Mouse (Mus musculus): ENCODE measurements around the gene Oxld1. TPM values are rescaled to one million over a fixed set of nuclear protein-coding genes. Genes with fewer than 3 reads are reported as not detected.

Gene Oxld1
- polyA plus RNA-seq, 1 experiment from 2014 or later: 12.0 TPM

DNA sequence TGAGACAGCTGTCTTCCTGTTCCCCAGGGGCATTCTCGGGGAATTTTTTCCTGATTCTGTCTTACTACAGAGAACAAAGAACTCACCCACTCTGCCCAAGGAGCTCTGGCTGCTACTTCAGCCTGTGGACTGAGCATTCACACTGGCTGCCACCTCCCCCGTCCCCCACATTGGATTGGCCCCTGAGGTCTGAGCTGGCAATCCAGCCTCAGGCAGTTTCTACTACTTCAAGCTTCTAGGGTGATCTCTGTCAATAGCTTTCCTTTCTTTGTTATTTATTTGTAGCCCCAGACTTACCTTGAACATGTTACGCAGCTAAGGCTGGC is 35.0 kb upstream of the Oxld1 start:
- peak overlapping the region; percentile 42 for H3K27ac ChIP-seq (replicated peaks)
- H3K4me1 ChIP-seq: peaks cover 31% of the 10 kb centered on the region
- H3K9me3 ChIP-seq: no peaks in the 10 kb centered on the region
- H3K27me3 ChIP-seq: no peaks in the 10 kb centered on the region
- 18% methylated on average over 3 of the region's 3 CpGs for WGBS
- no peak for ATAC-seq (replicated peaks)
- peak overlapping the region; percentile 78 for H3K9ac ChIP-seq (replicated peaks)
- H3K36me3 ChIP-seq: peaks cover 28% of the 10 kb centered on the region
- H3K4me3 ChIP-seq: peak overlapping the region; percentile 80
- H3K4me2 ChIP-seq (replicated peaks): peak overlapping the region; percentile 97

DNA sequence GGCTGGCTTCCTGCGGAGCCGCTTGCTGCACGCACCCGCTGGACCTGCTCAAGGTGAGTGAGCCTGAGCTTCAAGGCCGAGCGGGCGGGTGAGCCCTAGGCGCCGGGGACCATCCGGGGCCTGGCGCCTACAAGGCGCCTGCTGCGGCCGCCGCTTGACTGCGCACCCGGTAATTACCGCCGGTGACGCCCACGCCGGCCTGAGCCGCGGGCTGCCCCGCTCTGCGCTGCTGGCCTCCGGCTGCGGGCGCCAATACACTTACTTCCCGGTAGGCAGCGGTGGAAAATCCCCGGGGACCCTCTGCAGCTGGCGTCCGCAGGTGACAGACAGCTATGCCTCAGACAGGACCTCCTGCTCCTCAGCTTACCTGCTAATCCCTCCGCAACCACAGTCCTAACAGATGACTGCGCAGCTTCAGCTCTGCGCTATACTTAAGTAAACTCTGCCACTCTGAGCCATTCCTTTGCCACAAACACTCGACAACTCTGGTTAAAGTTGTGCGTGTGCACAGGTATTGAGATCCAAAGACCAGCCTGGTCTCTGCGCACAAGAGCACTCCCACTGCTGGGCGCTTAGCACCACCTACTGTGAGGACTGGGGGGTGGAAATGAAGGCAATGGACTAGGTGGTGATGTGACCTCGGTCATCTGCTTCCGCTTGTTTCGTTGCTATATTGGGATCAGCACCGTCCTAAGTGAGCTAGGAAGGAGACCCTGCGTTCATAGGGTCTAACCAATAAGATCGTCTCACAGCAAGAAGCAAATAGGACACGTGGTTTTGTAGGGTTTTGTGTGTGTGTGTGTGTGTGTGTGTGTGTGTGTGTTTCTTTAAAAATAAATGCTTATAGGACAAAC is 34.4 kb upstream of the Oxld1 start:
- ATAC-seq (replicated peaks): peak; percentile 64
- H3K4me1 ChIP-seq: peaks cover 31% of the 10 kb centered on the region
- H3K4me2 ChIP-seq (replicated peaks): peak overlapping the region; percentile 97
- peak overlapping the region; percentile 80 for H3K4me3 ChIP-seq
- peak overlapping the region; percentile 78 for H3K9ac ChIP-seq (replicated peaks)
- no peaks in the 10 kb centered on the region for H3K9me3 ChIP-seq
- under 1% methylated on average over 48 of the region's 48 CpGs for WGBS
- peak overlapping the region; percentile 76 for H3K27ac ChIP-seq (replicated peaks)
- H3K36me3 ChIP-seq: peaks cover 34% of the 10 kb centered on the region
- no peaks in the 10 kb centered on the region for H3K27me3 ChIP-seq

DNA sequence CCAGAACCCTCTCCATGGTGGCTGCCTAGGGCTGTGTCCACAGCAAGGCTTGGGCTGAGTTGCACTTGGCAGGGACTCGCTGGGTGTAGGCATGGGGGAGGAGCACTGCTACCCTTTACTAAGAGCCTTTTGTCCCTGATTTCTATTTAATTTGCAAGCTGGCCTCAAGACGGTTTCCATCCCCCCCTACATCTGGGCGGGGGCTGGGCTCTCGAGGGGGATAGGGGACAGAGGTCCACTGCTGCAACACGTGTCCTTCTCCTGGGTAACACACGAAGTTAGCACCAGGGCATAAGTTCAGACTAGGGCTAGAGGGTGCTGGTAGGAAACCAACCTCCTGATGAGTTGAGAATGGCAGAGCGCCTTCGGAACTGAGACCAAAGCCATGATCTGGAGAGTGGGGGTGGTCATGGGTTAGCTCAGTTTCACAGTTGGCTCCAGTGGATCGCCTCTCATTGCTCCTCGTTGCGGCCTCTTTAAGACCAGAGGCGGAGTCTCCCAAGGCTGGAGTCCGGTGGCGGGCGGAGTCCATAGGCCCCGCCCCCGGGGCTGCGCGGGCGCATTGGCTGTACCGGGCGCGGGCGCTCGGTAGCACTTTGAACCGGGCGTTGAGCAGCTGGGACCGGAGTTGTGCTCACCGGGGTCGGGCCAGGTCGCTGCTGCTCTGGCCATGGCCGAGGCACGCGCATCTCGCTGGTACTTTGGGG is 33.6 kb upstream of the Oxld1 start, which contains the start of gene Slc25a10:
Gene Slc25a10, plus strand, starts transcription at position 524 of the 707 bp plus-strand sequence.
- H3K36me3 ChIP-seq: peaks cover 36% of the 10 kb centered on the region

DNA sequence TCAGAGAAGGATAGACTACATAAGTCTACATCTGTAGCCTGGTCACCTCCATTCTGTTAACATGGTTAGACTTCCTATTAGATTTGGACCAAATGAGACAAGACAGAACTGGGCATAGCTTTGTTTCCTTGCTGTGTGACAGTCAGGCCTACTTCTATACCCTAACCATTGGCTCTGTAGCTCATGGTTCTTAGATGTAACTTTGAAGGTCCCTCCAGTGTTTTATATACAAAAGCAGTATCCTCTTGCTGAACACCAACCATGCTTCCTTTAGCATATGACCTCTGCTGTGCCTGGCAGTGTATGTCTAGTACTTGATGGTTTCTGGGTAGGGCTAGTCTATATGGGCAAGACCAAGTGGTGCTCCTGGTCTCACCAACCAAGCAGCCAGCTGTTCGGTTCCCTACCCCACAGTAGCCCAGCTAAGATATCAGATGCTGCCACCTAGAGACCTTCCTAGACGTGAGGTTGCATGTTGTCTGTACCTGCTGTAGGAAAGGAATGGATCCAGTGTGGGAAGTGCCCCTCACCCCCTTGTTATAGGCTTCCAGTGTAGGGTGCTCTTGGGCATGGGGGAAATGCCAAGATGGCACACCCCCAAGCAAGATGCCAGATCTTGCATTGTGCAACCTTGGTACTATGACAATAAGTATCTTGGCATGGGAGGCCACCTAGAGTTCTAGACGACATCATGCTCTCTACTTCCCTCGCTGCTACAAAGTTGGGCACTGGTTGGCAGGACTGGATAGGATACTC is 32.6 kb upstream of the Oxld1 start:
- Histone ChIP-seq H3K9ac (replicated peaks) (peak overlapping the region; percentile 78; the same call in 1 of the 2 replicates), H3K36me3 (peaks cover 30% of the 10 kb centered on the region), H3K4me1 (peaks cover 37% of the 10 kb centered on the region), H3K9me3 (no peaks in the 10 kb centered on the region), H3K27ac (replicated peaks) (0 out of 2 replicates have a peak overlapping the region, but pooled peaks have one; percentile 76), H3K4me3 (no peak overlapping the region), H3K27me3 (no peaks in the 10 kb centered on the region), H3K4me2 (replicated peaks) (peak overlapping the region; percentile 97)
- ATAC-seq (replicated peaks): no peak
- 34% methylated on average over 4 of the region's 4 CpGs for WGBS

More for the DNA sequence above, 33.6 kb upstream of the Oxld1 start, which contains the start of gene Slc25a10:
- peak; percentile 87 for ATAC-seq (replicated peaks)
- Histone ChIP-seq H3K27me3 (no peaks in the 10 kb centered on the region), H3K9ac (replicated peaks) (peak within 1 kb of the TSS; percentile 78), H3K9me3 (no peaks in the 10 kb centered on the region), H3K27ac (replicated peaks) (peak within 1 kb of the TSS; percentile 76), H3K4me3 (peak within 1 kb of the TSS; percentile 80), H3K4me2 (replicated peaks) (peak within 1 kb of the TSS; percentile 97), H3K4me1 (peaks cover 31% of the 10 kb centered on the region)
- under 1% methylated on average over 35 of the region's 35 CpGs for WGBS

DNA sequence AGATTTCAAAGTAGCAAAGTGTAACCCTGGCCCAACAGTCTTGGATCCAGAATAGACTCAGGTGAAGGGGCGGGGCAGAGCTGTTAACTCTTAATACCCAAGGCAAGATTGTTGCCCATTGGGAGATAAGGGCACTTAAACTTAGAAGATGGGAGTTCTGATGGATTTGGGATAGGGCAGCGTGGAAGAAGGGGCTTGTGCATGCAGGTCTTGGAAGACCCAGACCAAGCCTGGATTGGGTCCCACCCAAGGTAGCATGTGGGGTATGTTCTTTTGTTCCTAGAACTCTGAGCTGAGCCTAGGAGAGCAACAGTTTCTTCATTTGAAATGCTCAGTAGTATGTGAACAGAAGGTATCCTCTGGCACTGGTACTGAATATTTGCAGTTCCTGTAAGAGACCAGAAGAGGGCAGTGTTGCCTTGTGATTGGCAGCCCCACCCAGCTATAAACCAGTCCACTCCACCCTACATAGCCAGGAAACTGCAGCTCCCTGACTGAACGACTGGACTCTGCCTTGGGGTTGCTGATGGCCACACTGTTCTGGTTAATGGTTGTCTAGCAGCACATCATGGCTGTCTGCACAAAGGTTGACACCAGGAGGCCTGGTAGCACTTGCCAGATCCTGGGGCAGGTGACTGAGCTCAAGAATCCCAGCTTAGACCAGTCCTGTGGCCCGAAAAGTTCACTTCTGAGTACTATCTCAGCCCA is 31.3 kb upstream of the Oxld1 start:
- no peaks in the 10 kb centered on the region for H3K9me3 ChIP-seq
- H3K4me1 ChIP-seq: peaks cover 43% of the 10 kb centered on the region
- H3K4me3 ChIP-seq: no peak overlapping the region
- peaks cover 24% of the 10 kb centered on the region for H3K36me3 ChIP-seq
- H3K27ac ChIP-seq (replicated peaks): peak overlapping the region; percentile 41
- ATAC-seq (replicated peaks): 0 out of 2 replicates have a peak, but pooled peaks have one; percentile 6
- WGBS: 57% methylated on average over 4 of the region's 4 CpGs
- H3K27me3 ChIP-seq: no peaks in the 10 kb centered on the region
- H3K4me2 ChIP-seq (replicated peaks): no peak overlapping the region
- no peak overlapping the region for H3K9ac ChIP-seq (replicated peaks)

DNA sequence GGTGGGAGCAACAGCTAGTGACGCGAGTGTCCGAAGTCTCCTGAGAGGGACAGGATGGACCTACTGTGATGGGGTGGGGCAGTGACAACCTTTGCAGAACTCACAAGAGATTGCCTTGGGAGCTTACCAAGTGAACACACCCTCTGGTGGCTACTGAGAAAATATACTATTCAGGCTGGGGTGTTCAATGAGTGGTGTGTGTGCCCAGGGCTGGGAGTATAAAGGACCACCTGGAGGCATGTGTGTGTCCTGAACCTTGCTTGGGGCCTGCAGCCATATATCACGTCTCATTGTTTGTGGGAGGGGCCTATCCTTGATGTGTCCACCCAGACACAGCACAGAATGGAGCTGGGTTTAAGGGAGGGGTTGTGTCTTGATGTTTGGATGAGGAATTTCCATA is 30.6 kb upstream of the Oxld1 start:
- H3K4me2 ChIP-seq (replicated peaks): no peak overlapping the region
- H3K27ac ChIP-seq (replicated peaks): no peak overlapping the region
- H3K9ac ChIP-seq (replicated peaks): no peak overlapping the region
- H3K36me3 ChIP-seq: peaks cover 24% of the 10 kb centered on the region
- H3K9me3 ChIP-seq: no peaks in the 10 kb centered on the region
- no peak for ATAC-seq (replicated peaks)
- no peaks in the 10 kb centered on the region for H3K27me3 ChIP-seq
- 80% methylated on average over 4 of the region's 4 CpGs for WGBS
- H3K4me1 ChIP-seq: peaks cover 46% of the 10 kb centered on the region
- H3K4me3 ChIP-seq: no peak overlapping the region

DNA sequence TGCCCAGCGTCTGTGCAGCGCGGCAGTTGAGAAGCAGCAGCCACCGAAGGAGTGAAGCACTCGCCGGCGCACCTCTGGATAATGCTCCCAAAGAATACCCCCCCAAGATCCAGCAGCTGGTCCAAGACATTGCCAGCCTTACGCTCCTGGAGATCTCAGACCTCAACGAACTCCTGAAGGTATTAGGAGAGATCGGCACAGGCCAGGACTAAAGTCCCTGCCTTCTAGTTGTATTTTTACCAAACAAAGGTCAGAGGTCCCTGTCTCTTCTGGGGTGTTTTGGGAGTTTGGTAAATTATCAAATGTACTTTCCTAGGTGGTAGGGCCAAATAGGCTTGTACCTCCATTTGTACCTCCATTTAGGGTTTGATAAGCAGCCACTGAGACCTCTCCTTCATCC is 27.4 kb upstream of the Oxld1 start:
- Histone ChIP-seq H3K9me3 (no peaks in the 10 kb centered on the region), H3K4me3 (peak overlapping the region; percentile 96), H3K27ac (replicated peaks) (no peak overlapping the region; the same call in 1 of the 2 replicates), H3K36me3 (peaks cover 49% of the 10 kb centered on the region), H3K4me1 (peaks cover 20% of the 10 kb centered on the region), H3K9ac (replicated peaks) (peak overlapping the region; percentile 90), H3K4me2 (replicated peaks) (peak overlapping the region; percentile 88), H3K27me3 (no peaks in the 10 kb centered on the region)
- 10% methylated on average over 10 of the region's 10 CpGs for WGBS
- no peak for ATAC-seq (replicated peaks)

DNA sequence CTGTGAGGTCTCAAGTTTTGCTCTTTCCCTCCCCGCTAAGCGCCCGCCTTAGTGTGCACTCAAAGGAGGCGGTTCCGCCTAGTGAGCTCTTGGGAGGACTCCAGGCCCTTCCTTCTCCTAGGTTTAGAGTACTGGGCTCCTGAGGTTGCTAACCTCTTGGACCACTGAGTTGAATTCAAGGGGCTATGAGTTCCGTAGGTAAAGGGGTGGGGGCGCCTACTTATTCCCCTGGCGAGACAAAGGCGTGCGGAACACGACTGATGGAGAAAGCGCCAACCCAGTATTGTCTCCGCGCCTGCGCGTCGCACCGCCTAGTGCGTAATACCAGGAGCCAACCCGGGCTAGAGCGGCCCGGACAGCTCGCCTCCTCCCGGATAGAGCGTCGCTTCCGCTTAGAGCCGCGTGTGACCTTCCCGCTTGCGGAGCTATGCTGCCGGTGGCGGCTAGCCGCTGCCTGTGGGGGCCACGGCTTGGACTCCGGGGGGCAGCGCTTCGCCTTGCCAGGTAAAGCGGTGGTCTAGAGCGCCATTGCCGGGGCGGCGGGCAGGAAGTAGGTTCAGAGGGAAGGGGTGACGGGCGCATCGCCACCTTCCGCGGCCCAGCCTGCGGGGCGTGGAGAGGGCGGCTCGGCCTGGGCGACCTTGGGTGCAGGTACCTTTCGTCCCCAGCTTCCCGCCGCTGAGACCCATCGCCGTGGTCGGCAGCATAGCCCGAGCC is 26.6 kb upstream of the Oxld1 start, which contains the start of gene Mrpl12:
Gene Mrpl12, plus strand, starts transcription at position 349 of the 717 bp plus-strand sequence.
- peaks cover 57% of the 10 kb centered on the region for H3K36me3 ChIP-seq
- H3K27me3 ChIP-seq: no peaks in the 10 kb centered on the region
- no peaks in the 10 kb centered on the region for H3K9me3 ChIP-seq
- H3K4me1 ChIP-seq: peaks cover 20% of the 10 kb centered on the region
- WGBS: under 1% methylated on average over 60 of the region's 60 CpGs
- H3K9ac ChIP-seq (replicated peaks): peak within 1 kb of the TSS; percentile 90
- peak within 1 kb of the TSS; percentile 94 for H3K27ac ChIP-seq (replicated peaks)
- peak within 1 kb of the TSS; percentile 96 for H3K4me3 ChIP-seq
- H3K4me2 ChIP-seq (replicated peaks): peak within 1 kb of the TSS; percentile 88
- ATAC-seq (replicated peaks): peak; percentile 97

DNA sequence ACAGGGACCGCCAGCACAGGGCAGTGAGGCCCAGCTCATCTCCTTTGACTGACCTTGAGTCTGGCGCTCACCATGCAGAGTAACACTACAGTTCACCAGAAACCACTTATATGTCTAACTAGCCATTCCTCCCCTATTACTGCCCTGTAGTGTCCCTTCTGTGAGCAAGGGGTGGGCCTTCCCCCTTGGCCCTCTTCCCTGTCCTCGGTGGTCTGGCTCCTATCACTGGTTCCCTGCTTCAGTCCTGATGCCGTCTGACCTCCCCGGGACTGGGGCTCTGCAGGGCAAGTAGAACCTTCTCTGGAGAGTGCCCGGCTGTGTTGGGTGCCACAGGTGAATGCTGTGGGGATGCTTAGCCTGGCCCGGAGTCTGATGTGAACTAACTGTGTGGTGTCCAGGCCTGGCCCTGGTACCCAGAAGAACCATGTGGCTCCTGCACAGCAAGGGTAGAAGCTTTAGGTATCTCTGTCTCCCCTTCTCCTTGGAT is 25.6 kb upstream of the Oxld1 start:
- no peak; the same call in 1 of the 2 replicates for ATAC-seq (replicated peaks)
- WGBS: 88% methylated on average over 7 of the region's 7 CpGs
- no peaks in the 10 kb centered on the region for H3K27me3 ChIP-seq
- H3K4me3 ChIP-seq: no peak overlapping the region; the same call in 1 of the 2 replicates
- peak overlapping the region; percentile 94 for H3K27ac ChIP-seq (replicated peaks)
- H3K36me3 ChIP-seq: peaks cover 64% of the 10 kb centered on the region
- peaks cover 20% of the 10 kb centered on the region for H3K4me1 ChIP-seq
- H3K9ac ChIP-seq (replicated peaks): no peak overlapping the region
- peak overlapping the region; percentile 88; the same call in 1 of the 2 replicates for H3K4me2 ChIP-seq (replicated peaks)
- H3K9me3 ChIP-seq: no peaks in the 10 kb centered on the region

DNA sequence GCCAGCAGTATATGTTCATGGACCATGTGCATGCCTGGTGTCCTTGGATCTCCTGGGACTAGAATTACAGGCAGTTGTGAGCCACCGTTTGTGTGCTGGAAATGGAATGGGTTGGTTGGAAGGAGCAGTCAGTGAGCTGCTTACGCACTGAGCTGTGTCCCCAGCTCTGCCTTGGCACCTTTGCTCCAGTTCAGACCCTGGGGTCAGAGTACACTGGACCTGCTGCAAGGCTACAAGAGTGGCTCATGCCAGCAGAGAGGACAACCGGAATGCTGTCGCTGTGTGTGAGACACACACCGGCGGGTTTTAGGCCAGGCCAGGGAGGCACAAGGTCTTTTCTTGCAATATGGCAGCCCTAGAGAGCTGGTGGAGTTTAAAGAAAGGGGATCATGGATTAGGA is 14.2 kb upstream of the Oxld1 start:
- Histone ChIP-seq H3K27me3 (no peaks in the 10 kb centered on the region), H3K27ac (replicated peaks) (no peak overlapping the region), H3K4me3 (no peak overlapping the region), H3K36me3 (peaks cover 77% of the 10 kb centered on the region), H3K4me2 (replicated peaks) (no peak overlapping the region), H3K4me1 (peaks cover 14% of the 10 kb centered on the region), H3K9ac (replicated peaks) (no peak overlapping the region), H3K9me3 (no peaks in the 10 kb centered on the region)
- 94% methylated on average over 6 of the region's 6 CpGs for WGBS
- ATAC-seq (replicated peaks): no peak

Data from forebrain, embryonic 15.5 days (tissue).